Mouse (Mus musculus) brain, embryonic 14.5 days (tissue): ENCODE results near the gene Chst15.

Experiments used
- CTCF ChIP-seq: fragments of 200-500 bp; IDR thresholded peaks from 2 replicates; pipeline ENCODE4 v1.5.1; 2012; ENCODE audit warnings: inconsistent platforms, mild to moderate bottlenecking, moderate library complexity, borderline replicate concordance; ENCODE audit not compliant: insufficient read depth, insufficient read length; ENCODE audit errors: extremely low read depth
- POLR2A ChIP-seq: fragments of 200-500 bp; IDR thresholded peaks from 2 replicates; pipeline ENCODE4 v1.6.1; 2012; ENCODE audit warnings: mild to moderate bottlenecking, inconsistent platforms, borderline replicate concordance; ENCODE audit not compliant: poor library complexity, insufficient read depth, insufficient read length, severe bottlenecking; ENCODE audit errors: extremely low read depth

GRCm38 (mm10) chr7:132321392-132321958 is 4.4 kb upstream of the Chst15 start:
- TF ChIP-seq POLR2A (no peak), CTCF (no peak)
